Mouse (Mus musculus) kidney, adult 2 months (tissue): ENCODE results near the gene Gpr15.

Experiments used
- CTCF ChIP-seq: fragments of 200-500 bp; conservative IDR thresholded peaks from 2 replicates; pipeline ENCODE4 v1.5.1; 2011; ENCODE audit warnings: low read depth, mild to moderate bottlenecking, control low read depth, low read length, moderate library complexity, mixed read lengths; ENCODE audit not compliant: insufficient read depth, insufficient read length
- POLR2A ChIP-seq: fragments of 200-500 bp; IDR thresholded peaks from one replicate; pipeline ENCODE4 v1.6.1; 2011; ENCODE audit warnings: low read depth, low read length, control low read depth

DNA sequence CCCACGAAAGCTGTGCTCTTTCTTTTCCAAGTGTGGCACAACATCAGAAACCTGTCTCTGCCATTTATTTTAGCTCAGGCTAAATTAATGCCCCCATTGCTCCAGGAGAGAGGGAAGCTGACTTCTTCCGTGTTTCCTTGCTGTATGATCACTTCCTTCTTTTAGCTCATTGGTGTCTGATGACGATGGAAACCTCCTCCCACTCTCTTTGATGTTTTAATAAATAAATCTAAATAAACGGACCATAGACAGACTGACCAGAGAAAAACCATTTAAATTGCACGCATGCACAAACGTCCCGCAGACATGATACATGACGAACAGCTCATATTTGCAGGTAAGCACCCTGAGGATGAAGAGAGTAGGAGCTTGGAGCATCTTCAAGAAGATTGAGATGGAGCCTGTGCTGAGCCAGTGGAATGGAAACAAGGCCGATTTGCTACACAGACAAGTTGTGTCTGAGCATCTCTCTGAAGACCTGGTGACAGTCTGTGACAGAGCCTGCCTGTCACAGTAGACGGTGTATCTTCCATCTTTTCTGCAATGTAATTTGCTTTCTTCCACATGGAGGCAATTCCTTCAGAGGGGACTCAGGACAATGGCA lies 16.4 kb downstream of the Gpr15 start:
- TF ChIP-seq CTCF (no peak), POLR2A (no peak)
